Mouse (Mus musculus): ENCODE measurements around the gene Gm28308.

GRCm38 (mm10) chr6:52244471-52245039 is 31.4 kb upstream of the Gm28308 start:
- TF ChIP-seq POLR2A (IDR thresholded peaks at IDR 0.05; ENCODE audit: insufficient read depth, low read depth, low read length) (no peak), CTCF (IDR thresholded peaks at IDR 0.05) (no peak)

Data from heart, adult 2 months (tissue).